Mouse (Mus musculus): ENCODE results near the gene Rpl7a. TPM values are rescaled to one million over a fixed set of nuclear protein-coding genes. Genes with fewer than 3 reads are reported as not detected.

The Rpl7a gene
- polyA plus RNA-seq, 1 experiment from 2014 or later = 314 TPM

DNA sequence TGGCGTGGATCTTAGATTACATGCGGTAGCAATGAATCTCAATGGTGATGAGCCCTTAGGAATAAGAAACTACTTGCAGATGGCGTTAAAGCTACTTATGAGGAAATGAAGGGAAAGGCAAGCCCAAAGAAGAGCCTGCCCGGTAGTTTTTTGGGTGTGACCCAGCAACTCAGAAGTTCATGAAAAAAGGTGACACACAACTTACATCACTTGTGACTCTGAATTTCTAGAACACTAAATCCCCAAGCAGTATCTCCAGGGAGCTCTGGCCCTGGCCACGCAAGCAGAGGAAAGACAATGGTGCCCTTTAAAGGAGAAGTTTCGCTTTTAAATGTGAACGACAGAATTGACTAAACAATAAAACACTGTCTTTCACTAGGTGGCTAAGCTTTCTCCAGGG is 7.3 kb upstream of the Rpl7a start:
- WGBS = 10% methylated on average over 7 of the region's 7 CpGs
- no peaks in the 10 kb centered on the region for H3K27me3 ChIP-seq
- H3K36me3 ChIP-seq = peaks cover 39% of the 10 kb centered on the region
- H3K9me3 ChIP-seq (replicated peaks) = no peaks in the 10 kb centered on the region
- peak overlapping the region; percentile 90 for H3K27ac ChIP-seq
- peak overlapping the region; percentile 81 for H3K4me2 ChIP-seq
- peak overlapping the region; percentile 90 for H3K4me3 ChIP-seq
- peak overlapping the region; percentile 85 for H3K9ac ChIP-seq
- ATAC-seq (replicated peaks; ENCODE audit: insufficient number of reproducible peaks, insufficient read depth, low FRiP score, low read depth) = no peak
- peaks cover 26% of the 10 kb centered on the region for H3K4me1 ChIP-seq (replicated peaks)

GRCm38 (mm10) chr2:26905936-26906335 is 4.6 kb upstream of the Rpl7a start:
- H3K9ac ChIP-seq = no peak overlapping the region
- H3K4me1 ChIP-seq (replicated peaks) = peaks cover 41% of the 10 kb centered on the region
- H3K27ac ChIP-seq = no peak overlapping the region
- H3K27me3 ChIP-seq = no peaks in the 10 kb centered on the region
- no peak overlapping the region for H3K4me3 ChIP-seq
- 81% methylated on average over 2 of the region's 2 CpGs for WGBS
- no peak for ATAC-seq (replicated peaks; ENCODE audit: insufficient number of reproducible peaks, insufficient read depth, low FRiP score, low read depth)
- H3K4me2 ChIP-seq = no peak overlapping the region
- no peaks in the 10 kb centered on the region for H3K9me3 ChIP-seq (replicated peaks)
- H3K36me3 ChIP-seq = peaks cover 23% of the 10 kb centered on the region

- no peaks in the 10 kb centered on the region for H3K27me3 ChIP-seq
- H3K27ac ChIP-seq = no peak overlapping the region
- peaks cover 23% of the 10 kb centered on the region for H3K36me3 ChIP-seq
- no peaks in the 10 kb centered on the region for H3K9me3 ChIP-seq (replicated peaks)
- no peak for ATAC-seq (replicated peaks; ENCODE audit: insufficient number of reproducible peaks, insufficient read depth, low FRiP score, low read depth)
- H3K9ac ChIP-seq = no peak overlapping the region
- H3K4me2 ChIP-seq = no peak overlapping the region
- WGBS = 91% methylated on average over 3 of the region's 3 CpGs
- peaks cover 38% of the 10 kb centered on the region for H3K4me1 ChIP-seq (replicated peaks)
- no peak overlapping the region for H3K4me3 ChIP-seq
Observed at GRCm38 (mm10) chr2:26906431-26906830, 4.1 kb upstream of the Rpl7a start.

DNA sequence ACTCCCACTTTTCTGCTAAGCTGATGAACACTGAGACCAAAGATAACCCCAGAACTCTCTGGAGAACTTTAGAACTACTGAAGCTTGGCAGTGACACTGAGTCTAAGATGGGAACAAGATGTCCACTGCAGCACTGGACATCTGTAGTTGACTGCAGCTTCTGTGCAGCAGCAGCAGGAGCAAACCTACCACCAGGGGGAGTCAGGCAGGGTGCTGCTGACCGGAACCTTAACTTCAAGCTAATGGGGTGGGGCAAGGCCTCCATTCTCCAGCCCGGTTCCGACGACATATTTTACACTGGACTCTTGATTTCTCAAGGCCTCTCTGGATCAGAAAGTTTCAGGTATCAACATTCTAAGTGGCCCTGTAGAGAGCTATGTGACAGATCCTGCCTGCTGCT is 3.5 kb upstream of the Rpl7a start:
- peaks cover 30% of the 10 kb centered on the region for H3K36me3 ChIP-seq
- WGBS = 61% methylated on average over 4 of the region's 4 CpGs

DNA sequence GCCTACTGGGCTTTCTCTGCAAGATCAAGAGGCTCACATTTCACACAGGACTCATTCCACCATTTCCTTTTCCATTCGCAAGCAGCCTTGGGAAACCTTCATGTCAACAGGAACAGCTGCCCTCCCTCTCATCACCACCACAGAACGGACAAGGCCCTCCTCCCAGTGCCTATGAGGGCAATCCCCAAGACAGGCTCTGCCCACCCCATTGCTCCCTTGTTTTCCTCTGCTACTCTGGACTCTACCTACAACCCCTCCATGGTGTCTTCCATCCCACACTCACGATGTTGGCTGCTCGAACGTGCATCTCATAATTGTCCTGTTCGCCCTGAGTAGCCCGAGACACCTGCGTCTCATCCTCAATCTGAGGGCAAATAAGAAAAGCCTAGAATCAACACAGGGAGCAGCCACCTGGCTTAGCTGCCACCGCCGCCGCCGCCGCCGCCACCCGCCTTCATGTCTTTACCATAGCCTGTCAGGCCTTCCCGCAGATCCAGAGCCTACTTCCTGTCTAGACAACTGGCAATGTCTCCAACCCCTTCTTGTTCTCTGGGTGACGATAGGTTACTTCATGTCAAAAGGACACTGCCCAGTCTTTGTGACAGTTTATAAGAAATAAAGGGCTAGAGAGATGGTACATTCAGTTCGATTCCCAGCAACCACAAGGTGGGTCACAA is 1.7 kb upstream of the Rpl7a start:
- Histone ChIP-seq H3K9ac (peak overlapping the region; percentile 25; the same call in 1 of the 2 replicates), H3K27me3 (no peaks in the 10 kb centered on the region), H3K4me2 (peak overlapping the region; percentile 93), H3K4me1 (replicated peaks) (peaks cover 33% of the 10 kb centered on the region), H3K27ac (no peak overlapping the region), H3K9me3 (replicated peaks) (no peaks in the 10 kb centered on the region), H3K36me3 (peaks cover 47% of the 10 kb centered on the region), H3K4me3 (peak overlapping the region; percentile 70)
- ATAC-seq (replicated peaks; ENCODE audit: insufficient number of reproducible peaks, insufficient read depth, low FRiP score, low read depth) = no peak
- 74% methylated on average over 18 of the region's 18 CpGs for WGBS

More for the DNA sequence above, 3.5 kb upstream of the Rpl7a start:
- no peaks in the 10 kb centered on the region for H3K9me3 ChIP-seq (replicated peaks)
- no peak overlapping the region for H3K4me3 ChIP-seq
- H3K4me1 ChIP-seq (replicated peaks) = peaks cover 38% of the 10 kb centered on the region
- no peaks in the 10 kb centered on the region for H3K27me3 ChIP-seq
- H3K4me2 ChIP-seq = no peak overlapping the region
- no peak overlapping the region for H3K9ac ChIP-seq
- no peak for ATAC-seq (replicated peaks; ENCODE audit: insufficient number of reproducible peaks, insufficient read depth, low FRiP score, low read depth)
- H3K27ac ChIP-seq = no peak overlapping the region

- peaks cover 53% of the 10 kb centered on the region for H3K36me3 ChIP-seq
Observed at GRCm38 (mm10) chr2:26909387-26909784, 1.2 kb upstream of the Rpl7a start.

DNA sequence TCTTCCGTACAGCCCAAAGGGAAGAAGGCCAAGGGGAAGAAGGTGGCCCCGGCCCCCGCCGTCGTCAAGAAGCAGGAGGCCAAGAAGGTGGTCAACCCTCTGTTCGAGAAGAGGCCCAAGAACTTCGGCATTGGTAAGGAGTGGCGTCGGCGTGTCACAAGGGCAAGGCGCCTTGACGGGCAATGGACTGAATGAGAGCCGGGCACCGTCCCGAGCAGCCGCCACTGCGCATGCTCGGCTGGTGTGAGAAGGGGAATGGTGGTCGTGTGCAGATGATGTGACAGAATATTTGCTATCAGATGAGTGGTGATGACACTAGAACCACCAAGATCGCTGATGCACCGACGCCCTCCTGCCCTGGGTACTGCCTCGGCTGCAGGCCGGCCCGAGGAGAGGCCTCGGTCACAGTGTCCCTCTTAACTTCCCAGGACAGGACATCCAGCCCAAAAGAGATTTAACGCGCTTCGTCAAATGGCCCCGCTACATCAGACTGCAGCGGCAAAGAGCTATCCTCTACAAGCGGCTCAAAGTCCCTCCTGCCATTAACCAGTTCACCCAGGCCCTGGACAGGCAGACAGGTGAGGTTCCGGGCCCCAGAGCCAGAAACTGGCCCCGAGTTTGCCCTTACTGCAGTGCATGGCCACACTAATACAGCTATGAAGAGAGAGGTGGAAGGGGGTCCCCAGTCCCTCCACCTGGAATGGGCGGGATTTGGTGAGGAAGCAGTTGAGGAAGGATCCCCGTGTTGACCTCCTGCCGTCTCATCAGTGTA is 616 bp downstream of the Rpl7a start:
- H3K36me3 ChIP-seq = peaks cover 49% of the 10 kb centered on the region
- peak overlapping the region; percentile 93 for H3K4me2 ChIP-seq
- peak overlapping the region; percentile 90 for H3K9ac ChIP-seq
- ATAC-seq (replicated peaks; ENCODE audit: insufficient number of reproducible peaks, insufficient read depth, low FRiP score, low read depth) = peak; percentile 54
- no peaks in the 10 kb centered on the region for H3K27me3 ChIP-seq
- 1% methylated on average over 37 of the region's 37 CpGs for WGBS
- H3K27ac ChIP-seq = peak overlapping the region; percentile 85
- H3K4me3 ChIP-seq = peak overlapping the region; percentile 70
- H3K9me3 ChIP-seq (replicated peaks) = no peaks in the 10 kb centered on the region
- peaks cover 44% of the 10 kb centered on the region for H3K4me1 ChIP-seq (replicated peaks)

More at GRCm38 (mm10) chr2:26909387-26909784, 1.2 kb upstream of the Rpl7a start:
- Histone ChIP-seq H3K4me2 (peak overlapping the region; percentile 93), H3K4me1 (replicated peaks) (peaks cover 31% of the 10 kb centered on the region), H3K9ac (peak overlapping the region; percentile 75), H3K27me3 (no peaks in the 10 kb centered on the region), H3K9me3 (replicated peaks) (no peaks in the 10 kb centered on the region), H3K27ac (peak overlapping the region; percentile 85), H3K4me3 (peak overlapping the region; percentile 70)
- ATAC-seq (replicated peaks; ENCODE audit: insufficient number of reproducible peaks, insufficient read depth, low FRiP score, low read depth) = no peak

- 68% methylated on average over 5 of the region's 5 CpGs for WGBS
- Histone ChIP-seq H3K36me3 (peaks cover 39% of the 10 kb centered on the region), H3K9me3 (replicated peaks) (no peaks in the 10 kb centered on the region), H3K4me3 (peak overlapping the region; percentile 70), H3K4me1 (replicated peaks) (peaks cover 51% of the 10 kb centered on the region), H3K4me2 (peak overlapping the region; percentile 93), H3K27ac (peak overlapping the region; percentile 4; the same call in 1 of the 2 replicates), H3K9ac (peak overlapping the region; percentile 90), H3K27me3 (no peaks in the 10 kb centered on the region)
- no peak for ATAC-seq (replicated peaks; ENCODE audit: insufficient number of reproducible peaks, insufficient read depth, low FRiP score, low read depth)
Observed at GRCm38 (mm10) chr2:26912253-26912770, 1.7 kb downstream of the Rpl7a start.

- H3K27me3 ChIP-seq = no peaks in the 10 kb centered on the region
- H3K4me2 ChIP-seq = no peak overlapping the region
- H3K9me3 ChIP-seq (replicated peaks) = no peaks in the 10 kb centered on the region
- H3K36me3 ChIP-seq = peaks cover 34% of the 10 kb centered on the region
- peaks cover 53% of the 10 kb centered on the region for H3K4me1 ChIP-seq (replicated peaks)
- H3K4me3 ChIP-seq = 0 out of 2 replicates have a peak overlapping the region, but pooled peaks have one; percentile 2
- H3K9ac ChIP-seq = no peak overlapping the region
- no peak overlapping the region for H3K27ac ChIP-seq
- 75% methylated on average over 17 of the region's 17 CpGs for WGBS
- no peak for ATAC-seq (replicated peaks; ENCODE audit: insufficient number of reproducible peaks, insufficient read depth, low FRiP score, low read depth)
Observed at GRCm38 (mm10) chr2:26913416-26914147, 3.0 kb downstream of the Rpl7a start.

- no peaks in the 10 kb centered on the region for H3K9me3 ChIP-seq (replicated peaks)
- H3K36me3 ChIP-seq = peaks cover 42% of the 10 kb centered on the region
- no peak overlapping the region for H3K9ac ChIP-seq
- H3K4me2 ChIP-seq = no peak overlapping the region
- H3K27ac ChIP-seq = no peak overlapping the region
- H3K27me3 ChIP-seq = no peaks in the 10 kb centered on the region
- H3K4me3 ChIP-seq = 0 out of 2 replicates have a peak overlapping the region, but pooled peaks have one; percentile 2
- no peak for ATAC-seq (replicated peaks; ENCODE audit: insufficient number of reproducible peaks, insufficient read depth, low FRiP score, low read depth)
- H3K4me1 ChIP-seq (replicated peaks) = peaks cover 47% of the 10 kb centered on the region
- WGBS = 58% methylated on average over 8 of the region's 8 CpGs
Observed at GRCm38 (mm10) chr2:26914148-26914941, 3.8 kb downstream of the Rpl7a start.

Data from heart, embryonic 15.5 days (tissue).